Mouse (Mus musculus): ENCODE results near the gene Rab7b. TPM values are rescaled to one million over a fixed set of nuclear protein-coding genes. Genes with fewer than 3 reads are reported as not detected.

Gene Rab7b
- polyA plus RNA-seq, 1 experiment = 3.1 TPM

DNA sequence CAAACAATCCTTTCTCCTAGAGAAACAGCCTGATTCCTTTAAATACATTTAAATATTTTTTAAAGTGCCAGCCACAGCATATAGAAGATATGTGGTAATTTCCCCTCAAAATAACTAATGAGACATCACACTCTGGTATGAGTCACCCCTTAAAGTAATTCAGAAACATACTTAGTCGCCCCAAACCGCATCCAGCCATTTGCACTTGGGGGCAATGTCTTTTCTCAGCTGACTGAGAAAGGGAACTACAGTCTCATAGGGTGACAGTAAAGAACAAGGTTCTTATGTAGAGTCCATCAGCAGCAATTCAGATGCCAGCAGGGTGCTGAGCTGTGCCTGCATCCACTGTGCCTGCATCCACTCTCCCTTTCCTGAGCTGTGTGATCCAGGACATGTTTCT is 15.0 kb downstream of the Rab7b start:
- H3K27me3 ChIP-seq (ENCODE audit: control insufficient read depth, insufficient read depth, low read length, poor library complexity, severe bottlenecking) = no peaks in the 10 kb centered on the region
- H3K9ac ChIP-seq (ENCODE audit: low read depth, poor library complexity, severe bottlenecking) = no peak overlapping the region
- H3K4me3 ChIP-seq (ENCODE audit: low read depth, low read length) = no peak overlapping the region
- H3K4me1 ChIP-seq (ENCODE audit: control insufficient read depth, insufficient read depth, low read length) = no peaks in the 10 kb centered on the region
- no peaks in the 10 kb centered on the region for H3K36me3 ChIP-seq (ENCODE audit: control insufficient read depth, insufficient read depth, low read length, poor library complexity, severe bottlenecking)
- TF ChIP-seq POLR2A (IDR thresholded peaks at IDR 0.05; ENCODE audit: insufficient read depth, low read length) (no peak), CTCF (IDR thresholded peaks at IDR 0.05; ENCODE audit: low read depth, low read length) (no peak), EP300 (IDR thresholded peaks at IDR 0.05; ENCODE audit: insufficient read depth, low read depth, low read length) (no peak)
- H3K9me3 ChIP-seq (replicated peaks; ENCODE audit: control insufficient read depth, insufficient read depth, low read length, poor library complexity, severe bottlenecking) = no peaks in the 10 kb centered on the region
- no peak overlapping the region for H3K27ac ChIP-seq (ENCODE audit: insufficient read depth, low read length)

DNA sequence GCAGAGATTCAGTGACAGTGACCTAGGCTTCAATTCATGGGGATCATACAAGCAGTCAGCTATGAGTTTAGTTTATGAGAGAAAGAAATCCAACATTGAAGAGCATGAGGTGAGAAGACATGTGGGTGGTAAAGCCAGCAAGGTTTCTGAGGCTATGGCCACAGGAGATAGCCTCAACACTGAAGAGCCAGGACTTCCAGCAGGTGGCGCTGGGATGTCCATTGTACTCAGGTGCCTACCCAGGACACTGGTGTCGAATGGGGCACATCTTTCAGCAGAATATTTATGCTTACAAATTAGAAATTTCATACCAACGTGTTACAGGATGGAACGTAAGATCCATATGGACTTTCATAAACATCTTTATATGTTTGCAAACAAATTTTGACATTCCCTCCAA is 19.8 kb downstream of the Rab7b start:
- no peaks in the 10 kb centered on the region for H3K9me3 ChIP-seq (replicated peaks; ENCODE audit: control insufficient read depth, insufficient read depth, low read length, poor library complexity, severe bottlenecking)
- H3K4me1 ChIP-seq (ENCODE audit: control insufficient read depth, insufficient read depth, low read length) = no peaks in the 10 kb centered on the region
- no peak overlapping the region for H3K27ac ChIP-seq (ENCODE audit: insufficient read depth, low read length)
- H3K36me3 ChIP-seq (ENCODE audit: control insufficient read depth, insufficient read depth, low read length, poor library complexity, severe bottlenecking) = no peaks in the 10 kb centered on the region
- H3K4me3 ChIP-seq (ENCODE audit: low read depth, low read length) = no peak overlapping the region
- H3K27me3 ChIP-seq (ENCODE audit: control insufficient read depth, insufficient read depth, low read length, poor library complexity, severe bottlenecking) = no peaks in the 10 kb centered on the region
- H3K9ac ChIP-seq (ENCODE audit: low read depth, poor library complexity, severe bottlenecking) = no peak overlapping the region
- TF ChIP-seq CTCF (IDR thresholded peaks at IDR 0.05; ENCODE audit: low read depth, low read length) = peak; percentile 93
- no peak for TF ChIP-seq EP300 (IDR thresholded peaks at IDR 0.05; ENCODE audit: insufficient read depth, low read depth, low read length)
- no peak for TF ChIP-seq POLR2A (IDR thresholded peaks at IDR 0.05; ENCODE audit: insufficient read depth, low read length)

DNA sequence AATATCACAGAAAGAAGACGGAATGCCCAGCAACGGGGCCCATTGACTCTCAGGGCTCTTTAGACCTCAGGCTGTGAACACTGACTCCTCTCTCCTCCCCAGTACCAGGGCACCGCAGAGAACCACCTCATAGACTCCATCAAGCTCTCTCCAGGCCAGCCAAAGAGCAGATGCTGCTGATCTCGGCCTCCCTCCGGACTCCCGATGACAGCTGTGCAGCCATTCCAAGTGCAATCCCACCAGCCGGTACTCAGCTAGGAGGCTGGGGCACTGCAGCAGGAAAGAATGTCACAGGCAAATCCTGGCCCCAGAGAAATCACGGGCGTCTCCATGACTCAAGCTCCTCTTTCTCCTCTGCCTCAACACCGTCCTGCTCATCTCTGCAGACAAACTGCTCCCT is 23.0 kb downstream of the Rab7b start:
- Histone ChIP-seq H3K9ac (ENCODE audit: low read depth, poor library complexity, severe bottlenecking) (no peak overlapping the region), H3K27me3 (ENCODE audit: control insufficient read depth, insufficient read depth, low read length, poor library complexity, severe bottlenecking) (no peaks in the 10 kb centered on the region), H3K27ac (ENCODE audit: insufficient read depth, low read length) (no peak overlapping the region), H3K4me3 (ENCODE audit: low read depth, low read length) (no peak overlapping the region), H3K4me1 (ENCODE audit: control insufficient read depth, insufficient read depth, low read length) (peaks cover 4% of the 10 kb centered on the region), H3K9me3 (replicated peaks; ENCODE audit: control insufficient read depth, insufficient read depth, low read length, poor library complexity, severe bottlenecking) (no peaks in the 10 kb centered on the region), H3K36me3 (ENCODE audit: control insufficient read depth, insufficient read depth, low read length, poor library complexity, severe bottlenecking) (no peaks in the 10 kb centered on the region)
- no peak for TF ChIP-seq EP300 (IDR thresholded peaks at IDR 0.05; ENCODE audit: insufficient read depth, low read depth, low read length)

DNA sequence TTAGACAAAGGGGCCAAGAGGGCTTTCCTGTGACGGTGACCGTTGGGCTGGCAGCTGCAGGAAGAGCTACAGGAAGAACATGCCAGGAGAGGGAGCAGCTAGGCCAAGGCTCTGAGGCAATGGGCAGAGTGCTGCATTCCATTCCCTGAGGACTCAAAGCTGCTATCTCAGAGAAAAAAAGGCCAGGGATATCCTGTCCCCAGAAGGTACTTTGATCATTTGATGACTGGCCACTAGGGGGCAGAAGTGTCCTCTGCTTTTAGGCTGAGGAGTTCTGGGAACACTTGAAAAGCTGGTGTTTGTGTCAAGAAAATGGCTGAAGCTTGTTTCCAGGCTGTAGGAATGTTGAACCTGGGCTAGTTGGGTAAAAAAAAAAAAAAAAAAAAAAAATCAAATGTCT is 23.9 kb downstream of the Rab7b start:
- no peaks in the 10 kb centered on the region for H3K36me3 ChIP-seq (ENCODE audit: control insufficient read depth, insufficient read depth, low read length, poor library complexity, severe bottlenecking)
- TF ChIP-seq EP300 (IDR thresholded peaks at IDR 0.05; ENCODE audit: insufficient read depth, low read depth, low read length) (no peak), CTCF (IDR thresholded peaks at IDR 0.05; ENCODE audit: low read depth, low read length) (peak; percentile 14), POLR2A (IDR thresholded peaks at IDR 0.05; ENCODE audit: insufficient read depth, low read length) (no peak)
- no peak overlapping the region for H3K9ac ChIP-seq (ENCODE audit: low read depth, poor library complexity, severe bottlenecking)
- no peaks in the 10 kb centered on the region for H3K9me3 ChIP-seq (replicated peaks; ENCODE audit: control insufficient read depth, insufficient read depth, low read length, poor library complexity, severe bottlenecking)
- no peak overlapping the region for H3K4me3 ChIP-seq (ENCODE audit: low read depth, low read length)
- peaks cover 4% of the 10 kb centered on the region for H3K4me1 ChIP-seq (ENCODE audit: control insufficient read depth, insufficient read depth, low read length)
- H3K27ac ChIP-seq (ENCODE audit: insufficient read depth, low read length) = no peak overlapping the region
- no peaks in the 10 kb centered on the region for H3K27me3 ChIP-seq (ENCODE audit: control insufficient read depth, insufficient read depth, low read length, poor library complexity, severe bottlenecking)

DNA sequence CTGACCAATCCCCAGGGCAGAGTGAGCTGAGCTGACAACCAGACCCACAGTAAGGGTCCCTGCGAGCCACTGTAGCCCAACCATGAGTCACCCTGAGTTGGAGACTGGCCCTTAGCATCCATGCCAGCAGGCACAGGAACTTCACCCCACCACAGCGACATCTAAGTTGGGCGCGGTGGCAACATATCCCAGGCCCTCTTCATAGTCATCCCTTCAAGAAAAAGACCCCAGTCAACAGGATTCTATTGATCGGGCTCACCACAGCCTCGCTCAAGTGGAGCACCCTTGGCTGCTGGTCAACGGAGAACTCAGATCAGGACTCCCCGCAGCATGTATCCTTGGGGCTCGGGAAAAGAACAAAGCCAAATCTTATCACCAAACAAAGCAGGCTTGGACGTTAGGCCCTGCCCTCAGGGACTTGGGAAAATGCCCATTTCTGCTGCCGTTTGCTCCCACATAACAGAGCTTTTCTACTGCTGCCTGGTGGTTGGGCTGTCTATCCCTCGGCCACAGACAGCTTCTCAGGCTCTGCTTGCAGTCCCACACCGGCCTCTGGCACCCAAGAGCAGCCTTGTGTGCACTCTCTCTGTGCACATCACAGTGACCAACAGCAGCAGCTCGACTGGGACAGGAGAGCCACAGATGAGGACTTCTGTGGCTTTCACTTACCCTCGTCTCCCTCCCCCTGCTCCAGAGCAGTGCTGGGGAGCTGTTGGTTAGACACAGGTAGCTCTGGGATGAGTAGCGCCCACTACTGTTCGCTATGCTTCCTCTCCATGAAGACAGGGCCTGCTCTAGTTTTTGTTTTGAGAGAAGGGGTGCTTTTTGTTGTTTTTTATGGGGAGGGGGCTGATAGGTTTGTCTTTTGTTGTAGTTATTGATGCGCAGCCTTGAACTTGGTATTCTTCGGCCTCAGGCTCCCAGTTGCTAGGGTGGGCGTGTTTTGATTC is 26.2 kb downstream of the Rab7b start:
- Histone ChIP-seq H3K4me1 (ENCODE audit: control insufficient read depth, insufficient read depth, low read length) (peaks cover 6% of the 10 kb centered on the region), H3K27me3 (ENCODE audit: control insufficient read depth, insufficient read depth, low read length, poor library complexity, severe bottlenecking) (no peaks in the 10 kb centered on the region), H3K9me3 (replicated peaks; ENCODE audit: control insufficient read depth, insufficient read depth, low read length, poor library complexity, severe bottlenecking) (no peaks in the 10 kb centered on the region), H3K4me3 (ENCODE audit: low read depth, low read length) (0 out of 2 replicates have a peak overlapping the region, but pooled peaks have one; percentile 7), H3K9ac (ENCODE audit: low read depth, poor library complexity, severe bottlenecking) (no peak overlapping the region), H3K36me3 (ENCODE audit: control insufficient read depth, insufficient read depth, low read length, poor library complexity, severe bottlenecking) (no peaks in the 10 kb centered on the region), H3K27ac (ENCODE audit: insufficient read depth, low read length) (no peak overlapping the region)
- TF ChIP-seq EP300 (IDR thresholded peaks at IDR 0.05; ENCODE audit: insufficient read depth, low read depth, low read length) (no peak), CTCF (IDR thresholded peaks at IDR 0.05; ENCODE audit: low read depth, low read length) (peak; percentile 70)

DNA sequence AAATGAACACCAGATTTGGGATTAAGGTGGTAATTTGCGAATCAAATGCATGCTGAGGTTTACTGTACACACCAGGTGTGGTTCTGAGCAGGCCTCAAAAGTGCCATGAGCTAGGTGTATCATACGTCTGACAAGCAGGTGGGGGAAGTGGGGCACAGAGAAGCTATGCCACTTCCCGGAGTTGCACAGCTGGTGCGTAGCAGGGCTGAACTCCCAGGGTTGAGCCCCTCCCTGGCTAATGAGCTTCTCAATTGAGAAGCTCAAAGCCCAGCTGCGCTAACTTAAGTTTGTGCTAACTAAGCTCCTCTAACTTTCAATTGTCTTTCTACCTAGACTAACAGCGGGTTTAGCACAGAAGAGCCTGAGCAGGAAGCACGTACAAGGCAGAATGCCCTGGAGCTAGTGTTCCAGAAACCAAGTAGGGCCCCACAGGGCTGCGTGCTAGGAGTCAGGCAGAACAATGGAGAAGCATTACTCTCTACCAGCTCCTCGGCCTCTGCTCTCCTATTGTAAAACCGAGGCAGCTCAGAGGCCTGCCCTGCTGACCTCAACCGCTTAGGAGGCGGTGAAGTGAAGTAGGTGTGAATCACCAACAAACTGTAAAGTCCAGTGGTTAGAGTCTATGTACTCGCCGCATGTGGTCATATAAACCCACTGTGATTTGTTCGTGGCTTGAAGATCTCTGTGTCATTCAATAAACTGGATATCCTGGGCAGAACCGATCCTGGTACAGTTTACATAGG is 30.6 kb downstream of the Rab7b start:
- TF ChIP-seq EP300 (IDR thresholded peaks at IDR 0.05; ENCODE audit: insufficient read depth, low read depth, low read length) (peak; percentile 79; the same call in 1 of the 2 replicates), CTCF (IDR thresholded peaks at IDR 0.05; ENCODE audit: low read depth, low read length) (no peak)
- Histone ChIP-seq H3K9me3 (replicated peaks; ENCODE audit: control insufficient read depth, insufficient read depth, low read length, poor library complexity, severe bottlenecking) (no peaks in the 10 kb centered on the region), H3K4me1 (ENCODE audit: control insufficient read depth, insufficient read depth, low read length) (peaks cover 6% of the 10 kb centered on the region), H3K27me3 (ENCODE audit: control insufficient read depth, insufficient read depth, low read length, poor library complexity, severe bottlenecking) (no peaks in the 10 kb centered on the region), H3K4me3 (ENCODE audit: low read depth, low read length) (no peak overlapping the region), H3K9ac (ENCODE audit: low read depth, poor library complexity, severe bottlenecking) (no peak overlapping the region), H3K36me3 (ENCODE audit: control insufficient read depth, insufficient read depth, low read length, poor library complexity, severe bottlenecking) (no peaks in the 10 kb centered on the region), H3K27ac (ENCODE audit: insufficient read depth, low read length) (no peak overlapping the region)
